Mouse (Mus musculus): ENCODE measurements around the gene AU018091. TPM values are rescaled to one million over a fixed set of nuclear protein-coding genes. Genes with fewer than 3 reads are reported as not detected.

AU018091 gene
- polyA plus RNA-seq, 2 experiments, result not detected

- no peaks in the 10 kb centered on the region for H3K4me1 ChIP-seq (replicated peaks; ENCODE audit: control insufficient read depth in 2 of 2, insufficient read depth in 2 of 2, low read length in 1 of 2)
- DNase-seq (ENCODE audit: low read depth in 3 of 3, low spot score in 3 of 3) (no peak), ATAC-seq (ENCODE audit: insufficient read depth) (no peak)
- H3K36me3 ChIP-seq (replicated peaks; ENCODE audit: control insufficient read depth, insufficient read depth, low read depth), result no peaks in the 10 kb centered on the region
- TF ChIP-seq CTCF (IDR thresholded peaks at IDR 0.05; ENCODE audit: low read depth) (no peak), EP300 (IDR thresholded peaks at IDR 0.05; ENCODE audit: low read depth) (no peak)
- H3K9me3 ChIP-seq (ENCODE audit: control insufficient read depth, low read length), result no peaks in the 10 kb centered on the region
- no peaks in the 10 kb centered on the region for H3K27me3 ChIP-seq (ENCODE audit: control insufficient read depth, insufficient read depth, low read length)
- 60% methylated on average over 12 of the region's 12 CpGs for WGBS (ENCODE audit: insufficient replicate concordance)
- no peak overlapping the region for H3K9ac ChIP-seq (replicated peaks)
- H3K27ac ChIP-seq, result no peak overlapping the region
- H3K4me2 ChIP-seq (ENCODE audit: low read depth), result no peak overlapping the region
- H3K4me3 ChIP-seq (ENCODE audit: insufficient read depth in 1 of 2, low read depth in 2 of 2, low read length in 2 of 2), result no peak overlapping the region
Measured at GRCm38 (mm10) chr7:3212002-3212790, 43.2 kb upstream of the AU018091 start.

GRCm38 (mm10) chr7:3211518-3211917 lies 42.5 kb upstream of the AU018091 start:
- no peak for ATAC-seq (ENCODE audit: insufficient read depth)
- Histone ChIP-seq H3K4me1 (replicated peaks; ENCODE audit: control insufficient read depth in 2 of 2, insufficient read depth in 2 of 2, low read length in 1 of 2) (no peaks in the 10 kb centered on the region), H3K27me3 (ENCODE audit: control insufficient read depth, insufficient read depth, low read length) (no peaks in the 10 kb centered on the region), H3K27ac (no peak overlapping the region), H3K4me3 (ENCODE audit: insufficient read depth in 1 of 2, low read depth in 2 of 2, low read length in 2 of 2) (no peak overlapping the region), H3K9ac (replicated peaks) (no peak overlapping the region), H3K36me3 (replicated peaks; ENCODE audit: control insufficient read depth, insufficient read depth, low read depth) (no peaks in the 10 kb centered on the region), H3K4me2 (ENCODE audit: low read depth) (no peak overlapping the region), H3K9me3 (ENCODE audit: control insufficient read depth, low read length) (no peaks in the 10 kb centered on the region)
- TF ChIP-seq CTCF (IDR thresholded peaks at IDR 0.05; ENCODE audit: low read depth) (no peak), EP300 (IDR thresholded peaks at IDR 0.05; ENCODE audit: low read depth) (no peak)
- no peak for DNase-seq (ENCODE audit: low read depth in 3 of 3, low spot score in 3 of 3)
- WGBS (ENCODE audit: insufficient replicate concordance), result 55% methylated on average over 8 of the region's 8 CpGs

GRCm38 (mm10) chr7:3210605-3211004 lies 41.6 kb upstream of the AU018091 start:
- ATAC-seq (ENCODE audit: insufficient read depth) (no peak), DNase-seq (ENCODE audit: low read depth in 3 of 3, low spot score in 3 of 3) (no peak)
- no peak overlapping the region for H3K9ac ChIP-seq (replicated peaks)
- H3K4me1 ChIP-seq (replicated peaks; ENCODE audit: control insufficient read depth in 2 of 2, insufficient read depth in 2 of 2, low read length in 1 of 2), result no peaks in the 10 kb centered on the region
- H3K4me3 ChIP-seq (ENCODE audit: insufficient read depth in 1 of 2, low read depth in 2 of 2, low read length in 2 of 2), result no peak overlapping the region
- H3K27ac ChIP-seq, result no peak overlapping the region
- no peak overlapping the region for H3K4me2 ChIP-seq (ENCODE audit: low read depth)
- 43% methylated on average over 6 of the region's 6 CpGs for WGBS (ENCODE audit: insufficient replicate concordance)
- H3K9me3 ChIP-seq (ENCODE audit: control insufficient read depth, low read length), result no peaks in the 10 kb centered on the region
- no peaks in the 10 kb centered on the region for H3K27me3 ChIP-seq (ENCODE audit: control insufficient read depth, insufficient read depth, low read length)
- no peak for TF ChIP-seq CTCF (IDR thresholded peaks at IDR 0.05; ENCODE audit: low read depth)
- no peak for TF ChIP-seq EP300 (IDR thresholded peaks at IDR 0.05; ENCODE audit: low read depth)
- H3K36me3 ChIP-seq (replicated peaks; ENCODE audit: control insufficient read depth, insufficient read depth, low read depth), result no peaks in the 10 kb centered on the region

- TF ChIP-seq CTCF (IDR thresholded peaks at IDR 0.05; ENCODE audit: low read depth) (no peak), EP300 (IDR thresholded peaks at IDR 0.05; ENCODE audit: low read depth) (no peak)
- Histone ChIP-seq H3K9me3 (ENCODE audit: control insufficient read depth, low read length) (no peaks in the 10 kb centered on the region), H3K4me2 (ENCODE audit: low read depth) (no peak overlapping the region), H3K27me3 (ENCODE audit: control insufficient read depth, insufficient read depth, low read length) (no peaks in the 10 kb centered on the region), H3K9ac (replicated peaks) (no peak overlapping the region), H3K4me3 (ENCODE audit: insufficient read depth in 1 of 2, low read depth in 2 of 2, low read length in 2 of 2) (no peak overlapping the region), H3K36me3 (replicated peaks; ENCODE audit: control insufficient read depth, insufficient read depth, low read depth) (no peaks in the 10 kb centered on the region), H3K4me1 (replicated peaks; ENCODE audit: control insufficient read depth in 2 of 2, insufficient read depth in 2 of 2, low read length in 1 of 2) (peaks cover 0 to 5% of the 10 kb centered on the region in 2 experiments; a peak in 1 of 4 replicates), H3K27ac (no peak overlapping the region)
- 42% methylated on average over 4 of the region's 4 CpGs for WGBS (ENCODE audit: insufficient replicate concordance)
- DNase-seq (ENCODE audit: low read depth in 3 of 3, low spot score in 3 of 3) (no peak), ATAC-seq (ENCODE audit: insufficient read depth) (no peak)
Measured at GRCm38 (mm10) chr7:3206520-3206919, 37.5 kb upstream of the AU018091 start.

GRCm38 (mm10) chr7:3204628-3205027 lies 35.6 kb upstream of the AU018091 start:
- Histone ChIP-seq H3K36me3 (replicated peaks; ENCODE audit: control insufficient read depth, insufficient read depth, low read depth) (no peaks in the 10 kb centered on the region), H3K4me3 (ENCODE audit: insufficient read depth in 1 of 2, low read depth in 2 of 2, low read length in 2 of 2) (no peak overlapping the region), H3K27me3 (ENCODE audit: control insufficient read depth, insufficient read depth, low read length) (no peaks in the 10 kb centered on the region), H3K9ac (replicated peaks) (no peak overlapping the region), H3K4me1 (replicated peaks; ENCODE audit: control insufficient read depth in 2 of 2, insufficient read depth in 2 of 2, low read length in 1 of 2) (peaks cover 0 to 5% of the 10 kb centered on the region in 2 experiments; a peak in 1 of 4 replicates), H3K4me2 (ENCODE audit: low read depth) (no peak overlapping the region), H3K9me3 (ENCODE audit: control insufficient read depth, low read length) (no peaks in the 10 kb centered on the region), H3K27ac (no peak overlapping the region)
- TF ChIP-seq CTCF (IDR thresholded peaks at IDR 0.05; ENCODE audit: low read depth) (no peak), EP300 (IDR thresholded peaks at IDR 0.05; ENCODE audit: low read depth) (no peak)
- no peak for ATAC-seq (ENCODE audit: insufficient read depth)
- no peak for DNase-seq (ENCODE audit: low read depth in 3 of 3, low spot score in 3 of 3)
- 54% methylated on average over 4 of the region's 4 CpGs for WGBS (ENCODE audit: insufficient replicate concordance)
